Mouse (Mus musculus): ENCODE measurements around the gene Cfhr2.

DNA sequence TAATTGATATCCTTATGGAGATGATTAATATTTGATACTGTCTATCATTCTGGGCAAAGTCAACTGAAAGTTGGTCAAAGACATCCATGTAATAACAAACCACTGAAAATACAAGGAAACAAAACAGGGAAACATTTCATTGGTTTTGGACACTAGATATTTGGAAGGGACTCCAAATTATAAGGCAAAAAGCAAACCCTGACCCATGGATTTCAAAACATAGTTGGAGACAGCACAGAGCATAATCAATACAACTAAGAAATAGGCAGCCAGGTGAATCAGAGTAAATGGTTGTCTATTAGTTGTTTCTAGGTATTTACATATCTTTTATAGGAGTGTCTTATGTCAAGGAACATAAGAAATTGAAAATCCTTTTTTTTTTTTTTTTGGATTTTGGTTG lies 5.2 kb upstream of the Cfhr2 start:
- TF ChIP-seq POLR2A (IDR thresholded peaks at IDR 0.05; ENCODE audit: low read depth, low read length), result no peak
- TF ChIP-seq CTCF (IDR thresholded peaks at IDR 0.05; ENCODE audit: extremely low read depth, insufficient read length, insufficient replicate concordance, low read depth, low read length), result no peak

Data from small intestine, adult 2 months (tissue).